Mouse (Mus musculus): ENCODE measurements around the gene Trim69. TPM values are rescaled to one million over a fixed set of nuclear protein-coding genes. Genes with fewer than 3 reads are reported as not detected.

The Trim69 gene
- polyA plus RNA-seq, 1 experiment from 2014 or later, result not detected

DNA sequence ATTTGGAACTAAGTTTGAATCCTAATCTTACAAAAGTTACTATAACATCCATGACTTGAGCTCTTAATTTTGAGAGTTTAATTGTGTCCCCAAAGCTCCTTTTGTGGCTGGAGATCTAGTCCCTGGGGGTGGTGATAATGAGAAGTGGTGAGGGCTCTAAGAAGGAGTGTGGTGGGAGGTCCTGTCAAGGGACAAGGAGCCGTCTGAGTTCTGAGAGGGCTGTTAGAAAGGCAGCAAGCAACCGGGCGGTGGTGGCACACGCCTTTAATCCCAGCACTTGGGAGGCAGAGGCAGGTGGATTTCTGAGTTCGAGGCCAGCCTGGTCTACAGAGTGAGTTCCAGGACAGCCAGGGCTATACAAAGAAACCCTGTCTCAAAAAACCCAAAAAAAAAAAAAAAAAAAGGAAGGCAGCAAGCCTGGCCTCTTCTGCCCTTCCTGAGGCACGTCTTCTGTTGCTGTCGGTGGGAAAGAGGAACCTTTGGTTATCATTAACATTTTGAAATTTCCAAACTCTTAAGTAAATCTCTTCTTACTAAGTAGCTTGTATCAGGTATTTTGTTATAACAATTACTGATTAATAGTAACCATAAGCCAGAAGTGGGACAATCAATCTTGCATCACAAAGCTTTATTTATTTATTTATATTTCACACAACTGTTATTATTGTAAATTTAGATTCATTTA lies 6.7 kb upstream of the Trim69 start:
- Histone ChIP-seq H3K4me2 (no peak overlapping the region), H3K27ac (replicated peaks) (no peak overlapping the region), H3K27me3 (replicated peaks) (no peaks in the 10 kb centered on the region), H3K4me3 (no peak overlapping the region), H3K9me3 (no peaks in the 10 kb centered on the region), H3K4me1 (peaks cover 14% of the 10 kb centered on the region), H3K36me3 (peaks cover 47% of the 10 kb centered on the region), H3K9ac (no peak overlapping the region)
- 75% methylated on average over 7 of the region's 7 CpGs for WGBS
- ATAC-seq (ENCODE audit: extremely low read depth, insufficient number of reproducible peaks, low FRiP score, low TSS enrichment), result no peak

- no peak overlapping the region for H3K4me2 ChIP-seq
These were observed 6.0 kb upstream of the Trim69 start for GRCm38 (mm10) chr2:122154479-122154878.

GRCm38 (mm10) chr2:122155292-122155691 lies 5.2 kb upstream of the Trim69 start:
- no peak for ATAC-seq (ENCODE audit: extremely low read depth, insufficient number of reproducible peaks, low FRiP score, low TSS enrichment)
- no peak overlapping the region for H3K9ac ChIP-seq

More at GRCm38 (mm10) chr2:122154479-122154878, 6.0 kb upstream of the Trim69 start:
- no peaks in the 10 kb centered on the region for H3K27me3 ChIP-seq (replicated peaks)
- no peak for ATAC-seq (ENCODE audit: extremely low read depth, insufficient number of reproducible peaks, low FRiP score, low TSS enrichment)
- H3K27ac ChIP-seq (replicated peaks), result no peak overlapping the region
- 88% methylated on average over 2 of the region's 2 CpGs for WGBS
- H3K9ac ChIP-seq, result no peak overlapping the region
- H3K36me3 ChIP-seq, result peaks cover 47% of the 10 kb centered on the region
- H3K9me3 ChIP-seq, result no peaks in the 10 kb centered on the region
- peaks cover 11% of the 10 kb centered on the region for H3K4me1 ChIP-seq
- no peak overlapping the region for H3K4me3 ChIP-seq

DNA sequence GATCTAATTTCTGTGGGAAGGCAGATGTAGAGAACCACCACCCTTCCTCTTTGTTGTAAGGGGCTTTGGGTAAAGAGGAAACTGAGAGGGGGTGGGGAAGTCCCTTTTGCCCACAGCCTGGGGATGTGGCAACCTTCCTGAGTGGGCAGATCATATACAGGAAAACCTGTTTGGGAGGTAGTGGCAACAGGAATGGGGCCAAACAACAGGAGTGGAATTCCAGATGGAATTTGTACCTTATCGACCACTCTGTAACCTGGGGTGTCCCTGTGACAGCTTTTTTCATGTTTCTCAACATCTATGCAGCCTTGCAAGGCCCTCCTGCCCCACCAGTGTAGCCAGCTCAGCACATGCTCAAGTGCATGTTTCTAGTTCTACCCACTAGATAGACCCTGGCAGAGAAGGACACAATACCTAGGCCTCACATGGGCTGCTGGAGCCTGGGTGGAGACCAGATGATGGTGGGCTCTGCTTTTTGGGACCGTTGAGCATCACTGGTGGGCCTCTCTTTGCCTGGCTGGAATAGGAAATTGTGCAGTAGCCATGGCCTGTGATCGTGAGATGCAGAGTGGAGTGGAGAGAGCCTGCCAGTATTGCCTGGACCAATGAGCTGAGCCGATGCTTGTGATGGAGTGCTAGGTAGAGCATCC lies 4.3 kb upstream of the Trim69 start:
- Histone ChIP-seq H3K9me3 (no peaks in the 10 kb centered on the region), H3K9ac (no peak overlapping the region), H3K27me3 (replicated peaks) (no peaks in the 10 kb centered on the region), H3K4me3 (no peak overlapping the region), H3K36me3 (peaks cover 43% of the 10 kb centered on the region), H3K4me1 (peaks cover 17% of the 10 kb centered on the region), H3K27ac (replicated peaks) (no peak overlapping the region), H3K4me2 (no peak overlapping the region)
- no peak for ATAC-seq (ENCODE audit: extremely low read depth, insufficient number of reproducible peaks, low FRiP score, low TSS enrichment)
- 84% methylated on average over 4 of the region's 4 CpGs for WGBS

More at GRCm38 (mm10) chr2:122155292-122155691, 5.2 kb upstream of the Trim69 start:
- Histone ChIP-seq H3K4me1 (peaks cover 11% of the 10 kb centered on the region), H3K9me3 (no peaks in the 10 kb centered on the region), H3K27ac (replicated peaks) (no peak overlapping the region), H3K27me3 (replicated peaks) (no peaks in the 10 kb centered on the region), H3K36me3 (peaks cover 47% of the 10 kb centered on the region), H3K4me2 (no peak overlapping the region), H3K4me3 (no peak overlapping the region)
- WGBS, result 81% methylated on average over 2 of the region's 2 CpGs

GRCm38 (mm10) chr2:122157561-122157960 lies 2.9 kb upstream of the Trim69 start:
- ATAC-seq (ENCODE audit: extremely low read depth, insufficient number of reproducible peaks, low FRiP score, low TSS enrichment), result no peak
- Histone ChIP-seq H3K4me2 (no peak overlapping the region), H3K9ac (no peak overlapping the region), H3K27ac (replicated peaks) (no peak overlapping the region), H3K27me3 (replicated peaks) (no peaks in the 10 kb centered on the region), H3K4me3 (no peak overlapping the region), H3K36me3 (peaks cover 30% of the 10 kb centered on the region), H3K9me3 (no peaks in the 10 kb centered on the region), H3K4me1 (peaks cover 26% of the 10 kb centered on the region)

DNA sequence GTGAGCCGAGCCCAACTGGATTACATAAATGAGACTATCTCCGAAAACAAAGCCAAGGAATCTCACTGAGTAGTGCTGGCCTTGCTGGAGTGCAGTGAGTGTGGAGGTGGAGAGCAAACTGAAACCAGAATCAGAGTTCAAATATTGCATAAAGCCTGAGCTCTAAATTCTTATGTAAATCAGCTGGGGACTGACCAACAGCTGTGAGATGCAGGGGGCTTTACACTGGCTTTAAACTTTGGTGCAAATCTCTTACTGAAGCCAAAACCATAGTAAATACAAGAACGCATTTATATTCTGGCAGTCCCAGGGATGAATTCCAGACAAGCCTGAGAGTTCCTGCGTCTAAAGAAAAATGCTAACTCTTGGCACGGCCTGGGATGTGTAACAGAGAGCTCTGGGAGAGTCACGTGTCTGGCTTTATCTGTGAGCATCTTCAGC lies 2.1 kb upstream of the Trim69 start:
- Histone ChIP-seq H3K4me2 (peak overlapping the region; percentile 9; the same call in 1 of the 2 replicates), H3K27ac (replicated peaks) (peak overlapping the region; percentile 21; the same call in 1 of the 2 replicates), H3K4me3 (no peak overlapping the region), H3K27me3 (replicated peaks) (no peaks in the 10 kb centered on the region), H3K9me3 (no peaks in the 10 kb centered on the region), H3K36me3 (peaks cover 23% of the 10 kb centered on the region), H3K4me1 (peaks cover 26% of the 10 kb centered on the region), H3K9ac (no peak overlapping the region)
- WGBS, result 26% methylated on average over 6 of the region's 6 CpGs
- no peak for ATAC-seq (ENCODE audit: extremely low read depth, insufficient number of reproducible peaks, low FRiP score, low TSS enrichment)

DNA sequence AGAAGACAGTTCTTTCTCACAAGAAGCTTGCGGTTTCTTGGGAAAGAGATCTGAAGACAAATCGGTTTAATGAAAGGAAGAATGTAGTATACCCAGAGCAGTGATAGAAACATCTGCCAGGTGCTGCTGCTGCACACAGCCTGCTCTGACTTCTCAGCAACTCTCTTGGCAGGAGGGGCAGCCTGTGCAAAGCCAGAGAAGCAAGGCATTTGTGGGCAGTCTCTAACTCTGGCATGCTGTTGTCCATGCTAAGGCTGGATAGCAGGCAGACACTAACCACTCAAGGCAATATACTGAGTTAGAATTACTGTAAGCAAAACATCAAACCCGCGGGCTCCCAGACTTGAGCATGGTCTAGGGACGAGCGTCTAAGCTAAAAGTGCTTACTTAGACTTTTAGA lies 833 bp upstream of the Trim69 start:
- Histone ChIP-seq H3K9me3 (no peaks in the 10 kb centered on the region), H3K4me3 (no peak overlapping the region), H3K4me2 (no peak overlapping the region), H3K27me3 (replicated peaks) (no peaks in the 10 kb centered on the region), H3K36me3 (peaks cover 14% of the 10 kb centered on the region), H3K4me1 (peaks cover 34% of the 10 kb centered on the region), H3K27ac (replicated peaks) (no peak overlapping the region), H3K9ac (no peak overlapping the region)
- WGBS, result 83% methylated on average over 6 of the region's 6 CpGs
- no peak for ATAC-seq (ENCODE audit: extremely low read depth, insufficient number of reproducible peaks, low FRiP score, low TSS enrichment)

GRCm38 (mm10) chr2:122161542-122161941 lies 1.0 kb downstream of the Trim69 start:
- Histone ChIP-seq H3K4me3 (no peak overlapping the region), H3K27ac (replicated peaks) (peak overlapping the region; percentile 71), H3K9me3 (no peaks in the 10 kb centered on the region), H3K4me2 (peak overlapping the region; percentile 46), H3K4me1 (peaks cover 34% of the 10 kb centered on the region), H3K9ac (peak overlapping the region; percentile 47; the same call in 1 of the 2 replicates), H3K36me3 (0 out of 2 replicates have a peak, but pooled peaks cover 4% of the 10 kb centered on the region), H3K27me3 (replicated peaks) (no peaks in the 10 kb centered on the region)
- WGBS, result 10% methylated on average over 4 of the region's 4 CpGs
- no peak for ATAC-seq (ENCODE audit: extremely low read depth, insufficient number of reproducible peaks, low FRiP score, low TSS enrichment)

DNA sequence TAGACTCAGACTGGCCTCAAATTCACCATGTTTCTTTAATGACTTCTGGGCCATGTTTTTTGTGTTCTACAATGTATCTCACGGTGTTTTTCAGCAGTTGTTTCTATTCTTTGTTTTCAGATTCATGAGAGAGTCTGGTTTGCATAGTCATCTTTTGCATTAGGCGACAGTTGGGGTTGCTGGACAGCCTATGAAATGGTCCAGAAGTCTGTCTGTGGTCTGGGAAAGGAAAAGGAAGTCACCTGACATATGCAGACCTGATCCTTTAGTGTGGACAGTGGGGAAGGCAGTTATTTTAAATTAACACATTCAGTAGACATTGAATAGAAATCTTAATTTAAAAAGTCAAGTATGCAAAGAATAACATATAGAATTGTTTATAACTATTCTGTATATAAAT lies 2.0 kb downstream of the Trim69 start:
- Histone ChIP-seq H3K36me3 (no peaks in the 10 kb centered on the region), H3K4me2 (no peak overlapping the region), H3K9me3 (no peaks in the 10 kb centered on the region), H3K27ac (replicated peaks) (no peak overlapping the region), H3K4me3 (no peak overlapping the region), H3K4me1 (peaks cover 34% of the 10 kb centered on the region), H3K9ac (no peak overlapping the region), H3K27me3 (replicated peaks) (no peaks in the 10 kb centered on the region)
- ATAC-seq (ENCODE audit: extremely low read depth, insufficient number of reproducible peaks, low FRiP score, low TSS enrichment), result no peak
- 88% methylated on average over 2 of the region's 2 CpGs for whole genome bisulfite sequencing

- Histone ChIP-seq H3K4me3 (no peak overlapping the region), H3K27me3 (replicated peaks) (no peaks in the 10 kb centered on the region), H3K9me3 (no peaks in the 10 kb centered on the region), H3K4me2 (no peak overlapping the region), H3K36me3 (no peaks in the 10 kb centered on the region), H3K4me1 (peaks cover 28% of the 10 kb centered on the region), H3K9ac (no peak overlapping the region), H3K27ac (replicated peaks) (no peak overlapping the region; the same call in 1 of the 2 replicates)
- no peak for ATAC-seq (ENCODE audit: extremely low read depth, insufficient number of reproducible peaks, low FRiP score, low TSS enrichment)
- 67% methylated on average over 13 of the region's 13 CpGs for WGBS
These were observed 3.1 kb downstream of the Trim69 start for GRCm38 (mm10) chr2:122163430-122164195.

DNA sequence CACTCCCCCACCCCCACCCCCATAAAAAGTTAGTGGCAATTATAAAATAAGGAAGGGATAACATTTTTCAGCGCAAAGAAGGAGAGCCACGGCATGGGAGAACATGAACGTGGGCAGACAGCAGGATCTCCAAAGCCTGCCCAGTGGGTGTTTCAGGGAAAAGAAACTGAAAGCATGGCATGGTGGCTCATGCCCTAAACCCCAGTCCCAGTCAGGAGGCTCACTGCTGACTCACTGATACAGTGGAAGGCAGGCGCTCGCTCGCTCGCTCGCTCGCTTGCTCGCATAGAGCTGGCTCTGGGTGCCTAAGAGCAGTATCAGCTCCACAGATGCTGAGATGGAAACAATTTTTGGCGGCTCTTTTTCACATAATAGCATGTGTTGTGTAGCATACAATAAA lies 3.8 kb downstream of the Trim69 start:
- no peak for ATAC-seq (ENCODE audit: extremely low read depth, insufficient number of reproducible peaks, low FRiP score, low TSS enrichment)
- 65% methylated on average over 11 of the region's 11 CpGs for WGBS
- Histone ChIP-seq H3K4me3 (no peak overlapping the region), H3K4me2 (no peak overlapping the region), H3K36me3 (no peaks in the 10 kb centered on the region), H3K27ac (replicated peaks) (no peak overlapping the region), H3K4me1 (peaks cover 23% of the 10 kb centered on the region), H3K9me3 (no peaks in the 10 kb centered on the region), H3K9ac (no peak overlapping the region), H3K27me3 (replicated peaks) (no peaks in the 10 kb centered on the region)

All from heart, embryonic 13.5 days (tissue).